Mouse (Mus musculus) kidney, adult 11 months (tissue): ENCODE results near the gene Frrs1.

Experiments
- DNase-seq: peaks from one replicate; pipeline ENCODE4 v3.0.0; 2022

The Frrs1 gene

DNA sequence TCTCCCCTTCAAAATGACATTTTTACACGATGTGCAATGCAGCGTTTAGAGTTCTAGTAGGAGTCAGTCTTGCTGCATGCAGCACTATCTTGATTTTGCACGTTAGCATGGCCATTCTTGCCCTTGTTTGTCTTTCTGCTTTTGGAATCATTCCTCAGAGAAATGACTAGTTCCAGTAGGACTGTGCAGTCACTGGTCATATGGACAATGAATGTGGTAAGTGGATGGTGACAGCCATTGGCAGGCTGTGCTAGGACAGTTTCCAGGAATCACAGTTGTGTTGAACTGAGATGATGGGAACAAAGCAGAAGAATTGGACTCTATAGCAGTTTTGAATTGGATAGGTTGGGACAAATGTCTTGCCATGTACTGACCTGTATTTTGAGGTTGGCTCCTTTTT, 55.7 kb downstream of the Frrs1 start:
- no peak for DNase-seq

DNA sequence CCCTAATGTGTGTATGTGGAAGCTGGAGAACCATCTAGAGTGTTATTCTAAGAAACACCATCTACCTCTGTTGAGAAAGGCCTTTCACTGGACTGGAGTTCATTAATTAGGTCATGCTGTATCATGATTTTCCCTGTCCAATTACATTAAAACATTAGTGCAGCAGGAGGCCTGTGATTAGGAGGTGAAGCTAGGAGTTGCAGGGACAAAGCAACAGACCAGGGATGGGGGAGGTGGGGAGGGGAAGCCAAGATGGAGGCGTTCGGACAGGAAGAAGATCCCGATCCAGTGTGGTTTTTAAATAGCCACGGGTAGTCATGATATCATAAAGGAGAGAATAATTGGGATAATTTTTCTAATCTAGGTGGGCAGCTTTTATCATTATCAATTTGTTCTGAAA, 57.8 kb downstream of the Frrs1 start:
- DNase-seq: no peak

DNA sequence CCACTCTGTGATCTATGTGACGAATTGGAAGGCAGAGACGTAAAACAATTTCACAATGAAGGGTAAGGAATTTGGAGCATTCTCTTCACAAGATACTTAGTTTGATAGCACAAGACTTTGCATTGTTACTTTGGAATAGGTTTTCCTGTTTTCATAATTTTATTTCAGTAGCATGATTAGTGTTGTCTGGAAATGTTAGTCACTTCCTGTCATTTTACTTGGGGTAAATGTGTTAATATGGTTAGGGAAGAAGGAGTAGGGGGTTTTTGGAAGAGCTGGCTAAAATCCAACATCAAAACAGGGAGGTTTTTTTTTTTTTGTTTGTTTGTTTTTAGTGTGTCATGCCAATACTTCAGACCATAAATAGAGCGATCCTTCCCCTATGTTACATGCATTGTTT, 62.3 kb downstream of the Frrs1 start:
- DNase-seq: no peak

DNA sequence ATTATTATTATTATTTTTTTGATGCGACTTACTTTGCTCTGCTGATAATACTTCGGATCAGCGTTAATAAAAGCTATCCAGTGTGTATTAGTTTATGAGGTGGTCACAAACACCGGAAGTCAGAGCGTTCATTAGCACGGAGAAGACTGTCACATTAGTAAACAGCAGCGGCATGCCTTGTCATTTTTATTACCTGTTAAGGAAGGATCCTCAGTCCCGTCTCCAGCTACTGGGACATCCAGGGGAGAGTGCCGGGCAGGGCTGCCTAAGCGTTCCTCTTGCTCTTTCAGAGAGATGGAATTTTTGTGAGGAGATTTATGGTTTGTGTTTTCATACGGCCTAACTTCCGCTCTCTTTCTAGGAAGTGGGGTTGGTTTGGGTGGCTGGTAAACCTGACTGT, 63.8 kb downstream of the Frrs1 start:
- no peak for DNase-seq

DNA sequence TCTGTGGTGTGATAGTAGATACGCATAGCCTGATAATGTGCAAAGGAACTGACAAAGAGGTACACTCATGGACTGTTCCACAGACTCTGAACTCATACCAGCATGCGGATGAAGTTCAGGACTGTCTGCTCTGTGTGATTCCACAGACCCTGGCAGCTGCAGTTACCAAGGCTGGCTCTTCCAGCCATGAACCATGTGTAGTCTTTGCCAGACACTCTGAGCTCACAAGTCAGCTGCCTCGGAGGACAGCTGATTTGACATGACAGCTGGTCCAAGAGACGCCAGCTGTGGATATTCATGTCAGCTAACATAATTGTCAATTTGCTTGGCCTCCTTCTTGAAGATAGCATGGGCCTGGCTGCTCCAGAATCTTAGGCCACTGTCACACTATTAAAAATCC, 69.7 kb downstream of the Frrs1 start:
- DNase-seq: no peak

DNA sequence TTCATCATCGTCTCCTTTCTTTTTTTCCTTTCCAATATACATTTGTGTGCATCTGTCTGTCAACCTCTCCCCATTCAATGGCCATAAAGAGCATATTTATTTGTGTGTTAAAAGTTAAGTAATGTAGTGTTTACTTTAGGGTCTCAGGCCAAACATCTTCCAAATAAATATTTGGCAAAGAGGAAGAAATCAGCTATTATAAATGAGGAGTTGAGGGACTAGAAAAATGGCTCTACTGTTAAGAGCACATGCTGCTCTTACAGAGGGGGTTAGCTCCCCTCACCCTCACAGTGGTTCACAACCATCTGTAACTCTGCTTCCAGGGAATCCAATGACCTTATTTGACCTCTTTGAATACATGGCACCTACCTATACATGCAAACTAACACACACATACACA, 73.9 kb downstream of the Frrs1 start:
- no peak for DNase-seq

DNA sequence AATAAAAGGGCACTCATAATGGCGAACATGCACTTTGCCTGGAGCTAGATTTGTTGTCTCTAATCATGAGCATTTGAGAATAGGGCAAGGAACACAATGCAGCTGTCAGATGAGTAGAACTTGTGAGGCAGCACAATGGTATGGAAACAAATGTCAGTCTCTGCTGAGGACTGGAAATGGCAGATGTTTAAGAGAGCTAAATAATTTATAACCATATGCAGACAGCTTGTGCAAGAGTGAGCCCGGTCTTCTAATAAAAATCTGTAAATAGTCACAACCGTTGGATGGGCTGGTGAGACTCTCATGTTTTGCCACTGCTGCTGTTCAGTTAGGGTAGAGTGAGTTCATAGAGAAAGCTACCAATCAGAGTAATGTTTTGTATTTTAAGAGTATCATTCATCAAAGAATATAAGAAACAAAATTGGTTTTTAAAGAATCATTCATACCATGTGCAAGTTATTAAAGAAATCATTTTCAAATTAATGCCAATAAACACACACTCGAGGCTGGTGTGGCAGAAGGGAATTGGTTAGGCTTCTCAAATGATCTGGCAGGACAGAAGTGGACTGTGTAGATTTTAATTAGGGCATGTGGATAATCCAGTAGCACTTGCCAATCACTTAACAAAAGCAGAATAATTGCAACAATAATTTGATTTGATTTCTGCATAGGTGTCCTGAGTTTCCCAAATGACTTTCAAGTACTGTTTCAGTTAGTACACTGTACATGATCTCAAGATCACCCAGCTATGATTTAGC, 77.8 kb downstream of the Frrs1 start:
- DNase-seq: no peak

DNA sequence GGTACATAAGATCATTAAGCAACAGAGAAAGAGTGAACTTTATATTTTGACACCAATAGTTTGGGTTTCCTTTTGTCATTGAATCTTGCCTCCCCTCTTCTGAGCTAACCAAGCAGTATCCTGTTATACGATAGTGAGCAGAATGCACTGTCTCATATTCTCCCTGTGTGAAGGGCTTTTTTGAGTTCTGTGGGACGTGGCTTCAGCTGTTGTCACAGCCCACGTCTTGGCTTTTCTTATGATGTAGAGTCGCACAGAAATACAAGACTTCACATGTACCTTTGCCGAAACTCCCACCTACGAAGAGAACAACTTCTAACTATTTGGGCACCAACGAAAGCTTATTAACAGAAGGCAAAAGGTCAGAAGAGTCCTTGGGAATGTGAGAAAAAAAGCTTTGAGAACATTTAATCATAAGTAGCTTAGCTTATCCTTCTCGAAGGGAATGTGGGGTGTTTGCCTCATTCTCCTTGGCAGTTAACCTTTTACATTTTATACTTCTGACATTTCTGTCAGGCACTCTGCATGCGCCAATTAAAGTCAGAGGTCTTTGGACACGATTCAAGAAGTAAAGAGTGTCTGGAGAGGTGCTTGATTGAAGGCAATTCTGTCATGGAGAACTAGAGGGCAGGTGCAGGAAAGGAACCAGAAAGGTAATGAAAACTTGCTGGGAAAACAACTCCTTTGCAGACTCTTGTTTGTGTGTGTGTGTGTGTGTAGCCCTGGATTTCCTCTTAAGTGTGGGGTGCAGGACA, 81.7 kb downstream of the Frrs1 start:
- DNase-seq: no peak

DNA sequence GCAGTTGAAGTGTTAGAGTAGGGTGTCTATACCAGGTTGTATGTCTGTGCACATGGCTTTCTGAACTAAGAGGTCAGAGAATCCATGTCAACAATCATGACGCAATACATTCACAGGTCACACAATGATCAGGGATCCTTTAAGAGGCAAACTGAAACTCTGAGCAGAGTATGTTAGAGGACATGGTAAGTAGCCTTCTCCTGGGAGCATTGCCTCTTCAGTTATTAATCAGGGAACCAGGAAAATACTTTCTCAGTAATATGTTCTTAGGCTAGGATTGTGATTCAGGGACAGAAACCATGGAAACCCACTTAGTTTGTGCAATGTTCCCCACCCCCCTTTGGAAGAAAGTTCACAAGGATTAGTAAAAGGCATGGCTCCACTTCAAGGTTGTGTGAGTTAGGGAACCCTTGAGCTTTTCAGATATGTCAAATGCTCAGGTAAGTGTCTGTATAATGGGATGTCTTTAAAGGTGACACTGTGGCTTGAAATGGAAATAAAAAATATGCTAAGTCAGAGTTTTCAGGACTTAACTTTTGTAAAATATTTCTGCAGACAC, 82.4 kb downstream of the Frrs1 start:
- DNase-seq: no peak

DNA sequence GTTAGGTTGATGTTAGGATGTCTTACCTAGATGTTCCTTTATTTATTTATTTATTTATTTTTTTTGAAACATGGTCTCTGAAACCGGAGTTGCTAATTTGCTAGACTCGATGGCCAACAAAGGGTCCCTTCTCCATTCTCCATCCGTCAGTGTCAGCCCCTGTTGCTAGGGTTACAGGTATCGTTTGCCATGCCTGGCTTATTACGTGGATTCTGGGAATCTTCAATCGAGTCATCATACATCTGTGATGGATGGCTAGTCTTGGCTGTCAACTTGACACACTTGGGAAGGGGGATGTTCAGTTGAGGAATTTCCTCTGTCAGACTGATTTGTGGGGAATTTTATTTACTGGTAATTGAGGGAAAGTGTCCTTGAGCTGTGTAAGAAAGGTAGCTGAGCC, 83.5 kb downstream of the Frrs1 start:
- no peak for DNase-seq

DNA sequence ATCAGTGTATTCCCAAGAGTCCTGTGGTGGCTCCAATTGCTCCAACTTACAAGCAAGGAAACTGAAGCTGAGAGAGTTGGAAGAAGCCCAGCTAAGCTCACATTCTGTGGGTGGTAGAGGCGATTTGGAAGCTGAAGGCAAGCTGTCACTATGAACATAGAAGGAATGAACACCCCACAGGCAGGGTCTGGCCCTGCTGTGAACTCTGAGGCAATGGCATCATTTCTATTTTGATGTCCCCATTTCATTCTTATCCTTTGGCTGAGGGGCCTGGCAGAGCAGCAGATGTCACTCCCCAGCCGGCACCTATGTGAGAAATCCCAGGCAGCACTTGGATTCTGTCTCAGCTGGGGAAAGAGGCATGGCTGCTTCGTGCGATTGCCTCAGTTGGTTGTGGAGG, 84.2 kb downstream of the Frrs1 start:
- DNase-seq: no peak

DNA sequence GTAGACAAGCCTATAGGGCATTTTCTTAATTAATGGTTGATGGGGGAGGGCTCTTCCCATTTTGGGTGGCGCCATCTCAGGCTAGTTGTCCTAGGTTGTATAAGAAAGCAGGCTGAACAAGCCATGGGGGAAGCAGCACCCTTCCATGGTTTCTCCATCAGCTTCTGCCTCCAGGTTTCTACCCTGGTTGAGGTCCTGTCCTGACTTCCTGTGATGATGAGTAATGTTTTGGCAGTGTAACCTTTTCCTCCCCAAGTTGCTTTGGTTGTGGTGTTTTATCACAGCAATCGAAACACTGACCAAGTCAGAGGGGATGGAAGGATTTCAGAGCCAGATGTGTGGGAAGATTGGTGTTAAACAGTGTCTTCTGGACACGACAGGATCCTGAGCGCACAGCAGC, 87.2 kb downstream of the Frrs1 start:
- DNase-seq: no peak

DNA sequence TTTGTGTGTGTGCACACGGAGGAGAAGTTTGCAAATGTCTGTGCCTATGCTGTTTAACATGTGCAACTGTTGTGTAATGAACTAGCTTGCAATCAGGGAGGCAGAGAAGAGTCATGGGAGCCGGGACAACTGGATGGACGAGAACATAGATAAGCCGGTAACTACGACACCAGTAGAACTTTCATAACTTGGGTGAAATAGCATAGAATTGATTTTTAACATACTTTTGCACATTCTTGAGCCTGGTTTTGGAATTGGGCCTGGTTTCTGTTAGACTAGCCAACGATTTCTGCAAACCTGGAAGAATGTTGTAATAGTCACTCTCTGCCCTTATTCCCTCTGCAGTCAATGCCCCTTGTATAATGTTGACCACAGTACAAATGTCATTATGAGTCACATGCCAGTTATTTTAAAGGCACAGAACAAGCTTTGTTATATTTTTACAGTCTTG, 91.4 kb downstream of the Frrs1 start:
- no peak for DNase-seq

DNA sequence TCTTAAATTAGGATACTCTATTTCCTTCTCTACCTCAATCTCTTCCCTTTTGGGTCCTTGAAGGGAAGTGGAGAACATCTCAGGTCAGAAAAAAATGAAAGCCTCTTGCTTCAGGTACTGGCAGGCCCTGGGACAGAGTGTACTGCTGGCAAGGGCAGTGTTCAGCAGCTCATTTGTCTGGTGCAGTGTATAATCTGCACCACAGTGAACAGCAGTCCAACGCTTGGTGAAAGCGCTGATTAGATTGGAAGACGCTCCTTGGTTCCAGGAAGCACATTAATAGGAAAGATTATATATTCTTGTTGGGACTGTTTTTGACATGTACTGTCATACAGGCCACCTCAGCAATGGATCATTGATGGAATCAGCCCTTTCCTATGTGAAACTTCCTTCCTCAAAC, 92.2 kb downstream of the Frrs1 start:
- no peak for DNase-seq

DNA sequence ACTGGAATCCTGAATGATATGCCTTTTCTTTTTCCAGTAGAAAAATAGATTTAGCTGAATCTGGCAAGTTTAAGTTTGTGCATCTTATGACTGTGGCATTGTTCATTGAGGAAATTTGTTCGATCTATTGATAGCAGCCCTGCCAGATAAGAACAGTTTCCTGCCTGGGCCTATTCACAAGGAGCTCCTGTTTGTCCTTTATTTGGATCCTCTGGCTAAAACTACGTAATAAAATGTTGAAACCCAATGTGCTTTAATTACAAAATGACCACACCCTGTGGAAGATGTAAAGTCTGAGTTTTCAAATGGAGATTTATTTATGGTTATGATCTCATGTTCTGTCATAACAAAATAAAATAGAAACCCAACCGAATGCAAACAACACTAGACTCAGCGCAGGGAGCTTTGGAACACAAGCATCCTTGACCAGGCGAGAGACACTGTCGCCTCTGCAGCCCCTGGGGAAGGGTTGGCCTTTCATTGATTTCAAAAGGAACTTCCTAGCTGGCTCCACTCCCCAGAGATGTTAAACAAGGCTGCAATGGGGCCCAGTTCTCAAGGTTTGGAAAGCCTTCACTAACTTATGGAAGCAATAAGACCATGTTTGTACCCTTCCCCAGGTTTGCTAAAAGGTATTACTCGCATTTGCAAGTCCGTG, 93.1 kb downstream of the Frrs1 start:
- no peak for DNase-seq

DNA sequence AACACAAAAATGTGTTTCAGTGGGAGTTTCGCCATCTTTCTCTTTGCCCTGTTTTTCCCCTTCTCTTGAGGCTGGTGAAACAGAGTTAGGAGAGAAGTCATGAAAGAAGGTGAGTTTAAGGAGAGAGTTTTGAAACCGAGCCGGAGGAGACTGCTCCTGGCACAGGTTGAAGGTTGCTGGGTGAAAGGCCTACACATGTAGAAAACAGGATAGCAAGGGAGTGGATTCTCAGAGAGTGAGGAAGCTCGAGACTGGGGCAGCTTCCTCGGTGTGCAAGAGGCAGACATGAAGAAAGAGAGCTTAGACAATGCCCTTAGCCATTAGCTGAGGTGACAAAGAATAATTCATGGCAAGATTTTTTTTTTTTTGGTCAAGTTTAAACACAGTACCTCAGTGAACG, 94.1 kb downstream of the Frrs1 start:
- DNase-seq: no peak

DNA sequence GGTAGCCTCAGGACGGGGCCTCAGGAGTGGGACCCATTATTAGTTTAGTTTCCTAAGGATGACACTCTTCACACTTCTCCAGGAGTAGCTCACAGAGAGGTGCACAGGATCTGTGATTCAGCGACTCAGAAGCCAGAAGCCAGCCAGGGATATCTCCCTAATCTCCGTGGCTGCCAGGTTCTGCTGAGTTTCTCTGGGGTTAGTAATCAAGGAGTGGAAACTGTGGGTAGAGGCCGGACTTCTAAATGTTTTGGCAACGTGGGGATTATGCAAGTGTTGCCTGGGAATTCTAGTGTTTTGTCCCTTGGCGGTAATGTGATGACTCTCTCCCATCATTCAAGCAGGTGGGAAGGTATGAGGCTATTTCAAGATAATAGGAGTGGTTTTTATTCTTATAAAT, 95.8 kb downstream of the Frrs1 start:
- no peak for DNase-seq
